Mouse (Mus musculus) thymus, postnatal 36 days (tissue): Measurements from ENCODE around the gene Chst8.

ENCODE experiments used
- DNase-seq, 2 experiments: peaks; one replicate each; pipeline ENCODE4 v3.0.0; 2022; ENCODE audit warnings: mixed read lengths in 2 of 2

The Chst8 gene

GRCm38 (mm10) chr7:34812531-34813111 is at the start of gene Chst8:
TSS of gene Chst8 (minus strand) at chr7:34812711.
- peak; percentile 3 to 13 for DNase-seq

- DNase-seq = no peak
Measured at GRCm38 (mm10) chr7:34858291-34858690, 45.8 kb upstream of the Chst8 start.

DNA sequence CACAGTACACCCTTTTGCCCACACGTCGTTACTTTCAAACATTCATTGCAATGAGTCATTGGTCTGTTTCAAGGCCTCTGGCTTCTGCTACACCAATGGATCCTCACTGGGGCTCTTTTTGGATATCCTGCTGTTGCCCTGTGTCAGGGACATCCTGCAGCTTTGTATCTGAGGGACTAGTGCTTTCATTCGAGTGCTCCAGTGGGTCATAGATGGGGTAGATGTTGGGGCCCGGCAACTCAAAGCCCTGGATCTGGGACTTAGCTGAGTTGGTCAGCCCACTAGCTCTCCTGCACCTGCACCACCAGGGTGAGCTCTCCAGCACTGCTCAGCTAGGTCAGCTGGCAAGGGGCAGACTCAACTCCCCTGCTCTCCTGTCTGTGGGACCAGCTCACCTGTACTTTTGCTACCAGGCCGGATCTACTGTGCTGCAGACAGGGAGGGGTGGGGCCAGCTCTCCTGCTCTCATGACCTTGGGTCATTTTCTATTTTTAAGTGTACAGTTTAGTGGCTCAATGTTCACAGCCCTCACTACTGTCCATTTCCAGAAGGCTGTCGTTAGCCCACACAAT is 42.4 kb upstream of the Chst8 start:
- DNase-seq = no peak

DNA sequence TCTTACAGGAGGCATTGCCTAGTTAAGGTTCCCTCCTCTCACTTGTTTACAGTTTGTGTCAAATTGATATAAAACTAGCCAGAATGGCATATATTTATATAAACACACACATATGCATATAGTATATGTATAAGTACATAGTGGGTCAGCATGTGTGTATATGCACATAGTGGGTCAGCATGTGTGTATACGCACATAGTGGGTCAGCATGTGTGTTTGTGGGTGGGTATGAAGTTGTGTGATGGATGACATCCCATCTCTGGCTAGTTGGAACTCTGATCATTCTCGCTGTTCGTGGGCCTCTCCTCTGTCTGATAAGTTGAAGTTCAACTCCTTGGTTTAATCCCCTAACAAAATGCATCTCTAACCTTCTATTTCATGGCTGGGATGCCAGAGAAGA is 40.9 kb upstream of the Chst8 start:
- no peak for DNase-seq

- DNase-seq = peak; percentile 4 to 7
Measured at GRCm38 (mm10) chr7:34849660-34850059, 37.1 kb upstream of the Chst8 start.

DNA sequence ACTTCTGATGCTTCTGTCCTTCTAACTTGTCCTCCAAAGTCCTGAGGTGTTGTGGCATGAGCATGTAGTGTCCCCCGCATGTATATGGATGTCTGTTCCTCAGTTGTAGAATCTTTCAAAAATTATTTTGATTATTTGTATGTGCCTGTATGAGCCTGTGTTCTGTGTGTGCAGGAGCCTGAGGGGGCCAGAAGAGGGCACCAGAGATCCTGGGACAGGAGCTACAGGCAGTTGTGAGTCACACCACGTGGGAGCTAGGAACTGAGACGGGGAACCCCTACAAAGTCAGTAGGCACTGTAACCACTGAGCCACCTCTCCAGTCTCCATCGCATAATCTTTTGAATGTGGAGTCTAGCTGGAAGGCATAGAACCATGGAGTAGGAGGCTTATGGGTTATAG is 36.3 kb upstream of the Chst8 start:
- DNase-seq = no peak

- no peak for DNase-seq
Measured at GRCm38 (mm10) chr7:34847900-34848299, 35.4 kb upstream of the Chst8 start.

- no peak for DNase-seq
Measured at GRCm38 (mm10) chr7:34847410-34847809, 34.9 kb upstream of the Chst8 start.

DNA sequence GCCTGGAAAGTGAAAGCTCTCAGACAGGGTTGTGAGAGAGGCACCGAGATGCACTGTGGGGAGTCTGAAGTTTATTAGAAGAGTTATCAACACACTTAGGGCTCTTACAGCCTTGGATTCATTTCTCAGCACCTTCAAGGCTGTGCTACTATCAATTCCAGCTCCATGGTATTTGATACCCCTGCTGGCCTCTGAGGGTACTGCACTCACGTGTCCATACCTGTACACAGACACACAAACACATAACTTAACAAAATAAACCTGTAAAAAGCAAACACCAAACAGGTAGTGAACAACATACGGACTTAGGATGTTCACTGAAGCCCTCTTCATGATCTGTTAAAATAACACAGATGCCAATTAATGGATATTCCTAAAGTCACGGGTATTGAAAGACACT is 26.2 kb upstream of the Chst8 start:
- DNase-seq = no peak

DNA sequence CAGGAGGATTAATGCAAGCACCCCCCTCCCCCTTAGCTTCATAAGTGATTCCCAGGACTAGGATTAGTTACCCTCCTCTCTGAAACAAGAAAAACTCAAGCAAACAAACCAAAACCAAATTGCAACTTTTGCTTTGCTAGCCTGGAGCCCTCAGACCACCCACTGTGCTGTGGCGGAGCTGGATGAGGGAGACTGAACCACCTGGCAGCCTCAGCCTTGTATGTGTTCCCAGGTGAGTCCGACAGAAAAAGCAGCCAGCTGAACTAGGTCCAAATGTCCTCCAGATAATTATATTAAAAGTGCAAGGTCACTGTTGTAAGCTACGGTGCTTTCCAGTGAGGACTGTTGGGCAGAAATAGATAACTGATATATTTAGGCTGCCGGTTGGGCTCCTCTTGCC is 25.7 kb upstream of the Chst8 start:
- no peak for DNase-seq

- peak; percentile 15 to 26 for DNase-seq
Measured at GRCm38 (mm10) chr7:34826255-34826909, 13.9 kb upstream of the Chst8 start.

DNA sequence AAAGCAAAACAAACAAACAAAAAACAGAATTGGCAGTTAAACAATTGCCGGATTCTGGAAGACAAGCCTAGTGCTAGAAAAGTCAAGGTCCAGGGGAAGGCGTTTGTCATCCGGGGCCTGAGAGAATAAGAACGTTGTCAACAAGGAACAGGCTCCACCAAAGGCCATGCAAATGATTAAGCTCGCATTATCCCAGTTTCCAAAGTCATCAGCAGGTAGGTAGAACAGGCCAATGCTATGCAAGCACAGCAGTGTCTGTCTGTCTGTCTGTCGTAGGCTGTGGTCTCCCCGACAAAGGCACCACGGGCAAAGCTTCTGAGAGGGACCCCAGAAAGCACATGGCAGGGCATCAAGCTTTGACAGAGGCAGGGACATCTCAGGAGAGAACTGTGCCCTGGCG is 9.1 kb upstream of the Chst8 start:
- no peak for DNase-seq

GRCm38 (mm10) chr7:34820554-34820953 is 8.0 kb upstream of the Chst8 start:
- no peak for DNase-seq

- no peak for DNase-seq
Measured at GRCm38 (mm10) chr7:34819796-34820195, 7.3 kb upstream of the Chst8 start.

- no peak for DNase-seq
Measured at GRCm38 (mm10) chr7:34818660-34819059, 6.1 kb upstream of the Chst8 start.

DNA sequence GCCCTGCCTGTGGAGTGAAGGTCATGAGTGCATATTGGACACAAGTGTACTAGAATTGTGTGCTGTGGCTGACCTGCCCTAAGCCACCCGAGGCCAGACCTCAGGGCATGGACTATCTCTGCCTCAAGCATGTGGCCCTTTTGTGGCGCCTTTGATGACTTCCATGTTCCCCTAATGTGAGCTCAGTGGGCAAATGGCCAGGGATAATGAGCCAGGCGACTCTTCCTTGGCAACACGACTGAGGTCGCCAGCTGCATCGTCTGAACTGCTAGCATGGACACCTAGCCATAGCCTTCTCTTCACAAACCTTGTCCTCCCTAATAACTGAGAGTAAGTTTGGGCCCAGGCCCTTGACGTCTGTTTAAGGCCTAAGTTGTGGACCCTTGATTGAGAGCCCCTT is 4.5 kb upstream of the Chst8 start:
- no peak for DNase-seq

DNA sequence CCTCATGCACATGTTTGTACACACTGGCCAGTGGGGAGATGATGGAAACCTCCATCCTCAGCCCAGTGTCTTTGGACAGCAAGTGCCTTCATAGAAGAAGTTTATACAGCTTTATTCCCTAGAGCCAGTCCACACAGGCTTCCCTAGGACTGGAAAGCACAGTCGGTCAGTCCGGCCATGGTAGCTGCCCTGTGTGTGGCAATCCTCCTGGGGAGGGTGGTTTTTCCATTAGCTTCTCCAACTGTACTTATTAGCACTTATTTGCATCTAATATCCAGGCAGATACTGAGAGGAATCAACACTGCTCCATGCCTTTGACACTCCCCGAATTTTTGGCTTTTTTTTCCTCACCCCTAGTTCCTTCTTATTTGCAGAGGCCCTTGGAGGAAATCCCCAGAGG is 2.3 kb upstream of the Chst8 start:
- no peak for DNase-seq

DNA sequence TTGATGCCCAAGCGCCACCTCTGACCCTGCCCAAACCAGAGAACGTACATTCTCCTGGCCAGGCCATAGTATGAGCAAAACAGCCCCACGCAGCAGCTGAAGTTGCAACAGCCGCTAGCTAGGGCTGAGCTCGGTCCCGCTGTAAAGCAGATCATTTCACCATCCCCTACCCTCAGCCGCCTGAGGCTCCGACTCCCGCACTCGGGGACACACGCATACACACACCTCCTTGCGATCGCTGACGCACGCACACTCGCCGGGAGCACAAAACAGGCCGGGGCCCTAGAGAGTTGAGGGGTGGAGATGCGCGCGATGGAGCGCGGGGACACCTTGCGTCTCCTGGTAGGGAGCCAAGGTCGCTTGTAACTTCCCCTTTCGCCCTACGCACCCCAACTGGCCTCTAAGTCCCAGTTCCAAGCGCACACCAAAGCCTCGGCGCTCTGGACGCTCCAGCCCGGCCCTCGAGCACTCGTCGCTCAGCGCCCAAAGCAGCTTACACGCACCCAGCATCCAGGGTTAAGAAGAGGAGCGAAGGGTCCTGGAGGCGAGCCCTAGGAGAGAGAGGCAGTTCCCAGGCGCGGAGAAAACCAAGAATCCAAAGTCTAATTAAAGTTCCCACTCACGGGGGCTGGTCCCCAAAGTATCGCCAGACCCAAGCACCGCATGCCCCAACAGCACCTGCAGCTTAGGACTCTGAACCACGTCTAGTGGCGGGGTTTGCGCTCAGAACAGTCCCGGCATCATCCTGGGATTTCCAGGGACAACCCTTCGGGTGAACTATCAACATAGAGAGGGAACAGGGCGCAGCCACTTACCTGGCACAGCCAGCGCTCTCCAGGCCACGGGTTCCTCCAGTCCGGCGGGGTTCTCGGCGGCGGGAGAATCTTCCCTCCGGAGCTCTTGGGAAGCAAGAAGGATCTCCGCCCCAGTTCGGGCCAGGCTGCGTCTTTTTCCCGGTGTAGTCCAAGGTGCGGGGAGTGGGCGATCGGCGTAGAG is 682 bp downstream of the Chst8 start:
- no peak for DNase-seq

GRCm38 (mm10) chr7:34811060-34811459 is 1.5 kb downstream of the Chst8 start:
- no peak for DNase-seq

- DNase-seq = no peak
Measured at GRCm38 (mm10) chr7:34806307-34806706, 6.2 kb downstream of the Chst8 start.

DNA sequence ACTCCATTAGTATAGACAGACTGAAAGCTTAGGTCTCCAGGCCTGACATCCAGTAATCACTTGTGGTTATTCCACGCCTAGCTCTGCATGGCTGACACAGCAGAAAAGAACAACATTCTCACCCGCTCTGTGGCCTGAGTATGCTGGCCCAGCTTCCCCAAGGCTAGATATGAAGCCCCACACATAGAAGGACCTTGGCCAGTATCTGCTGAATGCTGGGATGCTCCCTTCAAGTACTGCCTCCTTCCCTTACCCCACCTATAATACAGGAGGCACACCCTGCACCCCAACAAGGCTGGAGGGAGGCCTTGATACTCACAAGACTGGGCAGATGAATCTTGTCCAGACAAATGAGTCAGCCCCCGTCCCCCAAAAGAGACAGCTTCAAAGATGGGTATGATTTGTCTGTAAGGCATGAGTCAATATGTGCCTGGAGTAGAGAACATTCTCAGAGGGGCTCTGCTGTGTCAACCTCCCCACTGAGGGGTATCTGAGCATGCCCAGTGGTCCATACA is 6.8 kb downstream of the Chst8 start:
- no peak for DNase-seq

GRCm38 (mm10) chr7:34805042-34805441 is 7.5 kb downstream of the Chst8 start:
- DNase-seq = no peak

GRCm38 (mm10) chr7:34799950-34800511 is 12.5 kb downstream of the Chst8 start:
- DNase-seq = no peak
